Mouse (Mus musculus) spleen, postnatal 36 days (tissue): ENCODE results near the gene Cmtr1.

Source experiments
- DNase-seq, 2 experiments: peaks; one replicate each; pipeline ENCODE4 v3.0.0; 2022; ENCODE audit warnings: low spot score in 2 of 2, mixed read lengths in 1 of 2

The Cmtr1 gene

DNA sequence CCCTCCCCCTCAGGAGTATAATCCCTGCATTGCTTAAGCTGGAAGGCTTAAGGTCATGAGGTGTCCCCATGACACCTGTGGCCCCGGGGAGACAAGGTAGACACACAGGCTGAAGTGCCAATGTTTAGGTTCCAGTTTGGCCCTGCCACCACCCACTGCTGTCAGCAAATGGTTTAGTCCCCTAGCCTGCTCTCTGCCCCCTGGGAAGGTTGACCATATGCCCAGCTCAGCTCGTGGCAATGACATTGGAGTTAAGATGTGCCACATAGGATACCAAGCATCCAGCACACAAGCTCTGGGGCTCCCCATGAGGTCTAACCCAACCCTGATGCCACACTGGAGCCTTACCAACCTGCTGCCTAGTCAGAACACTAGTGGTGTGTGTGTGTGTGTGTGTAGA, 72.1 kb downstream of the Cmtr1 start:
- no peak for DNase-seq

DNA sequence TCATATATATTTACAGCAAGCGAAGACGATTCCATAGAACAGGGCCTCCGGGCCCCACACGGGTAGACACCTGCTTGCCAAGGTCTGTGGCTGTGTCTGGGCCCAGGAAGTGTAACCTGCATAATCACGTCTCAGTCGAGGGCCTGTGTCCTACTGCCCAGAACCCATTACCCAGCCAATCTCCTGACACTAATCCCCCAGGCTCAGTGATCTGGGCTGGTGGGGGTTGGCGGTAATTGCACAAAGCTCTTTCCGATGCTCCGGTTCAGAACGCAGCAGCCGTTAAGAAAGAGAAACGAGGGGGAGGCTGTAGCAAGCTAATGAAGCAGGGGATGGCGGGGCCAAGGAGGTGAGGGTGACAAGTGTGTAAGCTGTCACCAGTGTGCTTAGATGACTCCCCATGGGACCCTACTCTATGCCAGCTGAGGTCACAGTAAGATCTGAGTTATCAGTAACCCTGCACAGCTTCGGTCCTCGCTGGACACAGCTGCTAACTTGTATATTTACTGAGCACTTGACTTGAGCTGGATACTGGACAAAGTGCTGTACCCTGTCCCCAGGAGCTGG, 76.1 kb downstream of the Cmtr1 start:
- DNase-seq = no peak

DNA sequence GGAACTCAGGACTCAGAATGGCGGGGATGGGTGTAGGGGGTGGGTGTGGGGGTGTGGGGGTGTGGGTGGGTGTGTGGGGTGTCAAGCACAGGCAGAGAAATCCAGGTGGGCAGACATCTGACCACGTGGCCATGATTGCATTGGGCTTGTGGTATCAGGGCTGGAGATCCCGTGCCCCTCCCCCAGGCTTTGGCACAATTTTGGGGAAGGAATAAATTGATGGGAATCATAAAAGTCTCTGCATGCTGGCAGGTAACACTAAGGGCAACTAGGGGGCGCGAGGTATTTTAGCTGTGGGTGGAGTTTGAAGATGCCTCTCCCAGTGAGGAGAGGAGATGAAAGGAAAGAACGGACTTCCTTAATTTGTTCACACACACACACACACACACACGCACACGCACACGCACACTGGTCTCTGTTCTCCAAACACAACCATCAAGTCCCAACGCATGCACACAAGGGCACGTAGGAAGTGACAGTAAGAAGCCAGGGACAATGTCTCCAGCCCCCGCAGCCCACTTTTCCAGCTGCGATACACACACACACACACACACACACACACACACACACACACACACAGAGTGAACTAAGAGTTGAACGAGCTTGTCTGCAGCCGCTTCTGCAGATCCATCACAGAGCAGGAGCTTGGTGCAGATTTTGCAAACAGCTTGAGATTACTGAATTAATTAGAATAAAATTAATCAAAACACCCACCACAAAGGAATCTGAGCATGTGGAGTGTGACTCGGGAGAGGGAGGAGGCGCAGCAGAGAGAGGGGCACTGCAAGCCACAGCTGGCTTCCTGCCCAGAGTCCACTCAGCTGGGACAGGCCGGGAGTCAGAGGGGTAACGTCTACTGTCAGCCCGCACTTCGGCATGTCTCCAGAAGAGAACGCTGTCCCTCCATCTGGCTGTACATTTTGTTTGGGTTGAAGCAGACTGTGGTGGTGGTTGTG, 77.7 kb downstream of the Cmtr1 start:
- no peak for DNase-seq

DNA sequence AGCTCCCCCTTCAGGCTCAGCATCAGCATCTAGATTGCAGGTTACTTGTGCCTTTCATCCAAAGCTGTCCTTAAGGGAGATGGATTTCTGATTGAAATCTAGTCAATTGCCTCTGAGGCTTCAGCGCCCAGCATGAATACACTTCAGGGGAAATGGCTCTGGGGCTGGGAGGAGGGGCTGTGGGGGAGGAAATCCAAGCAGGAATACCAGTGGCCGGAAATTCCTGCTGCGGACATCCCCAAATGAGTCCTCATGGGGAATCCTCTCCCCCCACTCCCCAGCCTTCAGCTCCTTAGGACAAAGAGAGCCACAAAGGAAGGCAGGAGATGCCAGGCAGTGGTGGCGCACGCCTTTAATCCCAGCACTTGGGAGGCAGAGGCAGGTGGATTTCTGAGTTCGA, 87.1 kb downstream of the Cmtr1 start:
- no peak for DNase-seq

DNA sequence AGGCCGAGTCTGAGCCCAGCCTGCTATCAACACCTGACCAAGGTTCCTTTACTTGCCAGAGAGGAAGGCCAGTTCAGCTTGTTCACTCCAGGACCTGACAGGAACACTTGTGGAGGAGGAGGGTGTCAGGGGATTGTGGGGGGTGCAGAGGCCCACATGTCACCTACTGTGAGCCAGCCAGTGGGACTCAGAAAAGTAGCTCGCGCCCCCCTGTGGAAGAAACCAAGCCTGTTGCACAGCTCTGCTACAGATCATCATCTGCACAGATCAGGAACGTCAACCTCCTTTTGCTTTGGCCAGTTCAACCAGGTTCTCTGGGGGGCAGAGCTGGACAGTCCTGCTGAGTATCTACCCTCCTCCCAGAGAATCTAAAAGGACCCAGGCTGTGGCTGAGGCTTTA, 94.1 kb downstream of the Cmtr1 start:
- no peak for DNase-seq
